Mouse (Mus musculus) heart, embryonic 13.5 days (tissue): ENCODE measurements around the gene Fam160b1. TPM values are rescaled to one million over a fixed set of nuclear protein-coding genes. Genes with fewer than 3 reads are reported as not detected.

ENCODE experiments used
- ATAC-seq: fragments of 200-750 bp; cut with Nextera tagmentation; 2 replicates; pipeline ENCODE4 v1.8.0; 2017; ENCODE audit warnings: moderate TSS enrichment; ENCODE audit not compliant: insufficient number of reproducible peaks, low FRiP score, low TSS enrichment; ENCODE audit errors: extremely low read depth
- H3K27ac ChIP-seq: fragments of 300-500 bp; sonication (generic); replicated peaks from 2 replicates; pipeline ENCODE4 v1.5.1; 2015; ENCODE audit warnings: moderate library complexity, mild to moderate bottlenecking, inconsistent platforms
- H3K27me3 ChIP-seq: fragments of 300-500 bp; sonication (generic); replicated peaks from 2 replicates; pipeline ENCODE4 v1.6.1; 2015; ENCODE audit warnings: mild to moderate bottlenecking, inconsistent platforms
- H3K36me3 ChIP-seq: fragments of 300-500 bp; sonication (generic); 2 replicates; pipeline ENCODE4 v1.6.1; 2015; ENCODE audit warnings: mild to moderate bottlenecking, inconsistent platforms
- H3K4me1 ChIP-seq: fragments of 300-500 bp; sonication (generic); 2 replicates; pipeline ENCODE4 v1.6.1; 2015; ENCODE audit warnings: inconsistent platforms
- H3K4me2 ChIP-seq: fragments of 300-500 bp; sonication (generic); 2 replicates; pipeline ENCODE4 v1.6.1; 2015; ENCODE audit warnings: inconsistent platforms, mild to moderate bottlenecking, moderate library complexity
- H3K4me3 ChIP-seq: fragments of 300-500 bp; sonication (generic); 2 replicates; pipeline ENCODE4 v1.5.1; 2015; ENCODE audit warnings: moderate library complexity, mild to moderate bottlenecking, inconsistent platforms
- H3K9ac ChIP-seq: fragments of 300-500 bp; sonication (generic); 2 replicates; pipeline ENCODE4 v1.6.1; 2015; ENCODE audit warnings: inconsistent platforms, mild to moderate bottlenecking, moderate library complexity
- H3K9me3 ChIP-seq: fragments of 300-500 bp; sonication (generic); 2 replicates; pipeline ENCODE4 v1.6.1; 2016; ENCODE audit warnings: inconsistent platforms
- WGBS: fragments of 180-500 bp; shearing (Covaris S2); methylation state at CpG from one replicate; pipeline ENCODE4 v1.1.7; 2015; ENCODE audit warnings: mixed read lengths; 5-methylcytosine and 5-hydroxymethylcytosine counted together
- polyA plus RNA-seq: library from polyadenylated mRNA; unstranded; fragments of >200 nt; fragmentation: Nextera tagmentation; extraction: Ambion mirVana; gene quantifications from 2 replicates; pipeline ENCODE4 v1.2.1, GENCODE M21; 2015

Fam160b1 gene
- polyA plus RNA-seq, 1 experiment from 2014 or later: 9.9 TPM

DNA sequence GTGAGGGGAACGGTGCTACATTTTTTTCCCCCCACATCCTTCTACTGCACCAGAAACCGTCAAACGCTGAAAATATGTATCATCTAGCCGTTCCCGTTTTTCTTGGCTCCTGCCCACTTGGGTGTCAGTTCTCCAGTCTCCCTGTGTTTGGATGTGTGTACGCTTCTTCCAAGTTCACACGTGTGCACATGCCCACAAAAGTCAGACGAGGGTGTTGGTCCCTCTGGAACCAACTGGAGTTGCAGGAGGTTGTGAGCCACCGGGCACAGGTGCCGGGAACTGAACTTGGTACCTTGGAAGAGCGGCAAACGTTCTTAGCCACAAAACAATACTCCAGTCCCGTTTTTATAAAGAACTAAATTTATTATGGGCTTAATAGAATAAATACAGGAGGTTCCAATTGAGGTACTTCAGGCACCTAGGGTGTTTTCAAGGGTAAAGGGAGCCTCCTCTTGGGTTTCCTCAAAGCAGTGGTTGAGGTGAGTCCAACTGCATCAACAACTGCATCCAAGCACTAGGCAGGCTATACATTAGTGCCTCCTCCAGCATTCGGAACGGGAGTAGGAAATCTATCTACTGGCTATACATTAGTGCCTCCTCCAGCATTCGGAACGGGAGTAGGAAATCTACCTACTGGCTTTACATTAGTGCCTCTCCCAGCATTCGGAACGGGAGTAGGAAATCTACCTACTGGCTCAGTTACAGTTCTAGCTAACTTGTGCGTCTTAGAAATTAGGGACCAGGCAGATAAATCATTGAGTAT is 1.5 kb upstream of the Fam160b1 start:
- H3K4me3 ChIP-seq: peak overlapping the region; percentile 89
- 84% methylated on average over 20 of the region's 20 CpGs for WGBS
- peak overlapping the region; percentile 53 for H3K9ac ChIP-seq
- H3K27me3 ChIP-seq: no peaks in the 10 kb centered on the region
- H3K27ac ChIP-seq: peak overlapping the region; percentile 53; the same call in 1 of the 2 replicates
- H3K4me2 ChIP-seq: peak overlapping the region; percentile 83
- ATAC-seq: no peak
- H3K9me3 ChIP-seq: no peaks in the 10 kb centered on the region
- H3K36me3 ChIP-seq: no peaks in the 10 kb centered on the region
- peaks cover 71% of the 10 kb centered on the region for H3K4me1 ChIP-seq

DNA sequence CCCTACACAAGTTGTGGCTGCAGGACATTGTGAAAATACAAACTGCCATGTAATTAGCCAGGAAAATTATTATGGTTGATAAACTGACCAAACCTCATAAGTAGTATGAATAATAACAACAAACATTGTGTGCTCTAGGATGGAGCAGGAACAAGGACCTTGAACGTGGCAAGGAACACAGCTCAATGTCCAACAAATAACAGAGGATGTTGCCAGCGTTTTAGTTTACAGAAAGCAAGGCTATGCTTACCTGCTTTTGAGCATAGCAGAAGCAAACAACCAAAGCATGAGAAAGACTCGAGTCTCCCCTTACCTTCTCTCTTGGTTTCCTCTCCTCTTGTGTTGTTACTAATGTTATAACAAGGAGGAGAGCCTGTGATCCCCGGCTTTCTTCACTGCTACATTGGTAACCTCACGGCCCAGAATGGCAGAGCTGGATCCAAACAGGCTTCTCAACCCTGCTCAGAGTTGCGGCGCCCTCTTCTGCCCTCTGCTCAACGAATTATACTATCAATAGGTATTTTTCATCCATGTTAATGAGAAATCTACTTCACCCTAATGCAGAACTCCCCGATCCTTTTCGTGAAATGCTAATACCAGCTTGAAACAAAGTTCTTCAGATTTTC is 666 bp upstream of the Fam160b1 start:
- Histone ChIP-seq H3K9ac (peak overlapping the region; percentile 75), H3K27ac (peak overlapping the region; percentile 81), H3K4me3 (peak overlapping the region; percentile 89), H3K27me3 (no peaks in the 10 kb centered on the region), H3K4me1 (peaks cover 79% of the 10 kb centered on the region), H3K9me3 (no peaks in the 10 kb centered on the region), H3K4me2 (peak overlapping the region; percentile 83), H3K36me3 (no peaks in the 10 kb centered on the region)
- no peak for ATAC-seq
- WGBS: 36% methylated on average over 10 of the region's 10 CpGs

DNA sequence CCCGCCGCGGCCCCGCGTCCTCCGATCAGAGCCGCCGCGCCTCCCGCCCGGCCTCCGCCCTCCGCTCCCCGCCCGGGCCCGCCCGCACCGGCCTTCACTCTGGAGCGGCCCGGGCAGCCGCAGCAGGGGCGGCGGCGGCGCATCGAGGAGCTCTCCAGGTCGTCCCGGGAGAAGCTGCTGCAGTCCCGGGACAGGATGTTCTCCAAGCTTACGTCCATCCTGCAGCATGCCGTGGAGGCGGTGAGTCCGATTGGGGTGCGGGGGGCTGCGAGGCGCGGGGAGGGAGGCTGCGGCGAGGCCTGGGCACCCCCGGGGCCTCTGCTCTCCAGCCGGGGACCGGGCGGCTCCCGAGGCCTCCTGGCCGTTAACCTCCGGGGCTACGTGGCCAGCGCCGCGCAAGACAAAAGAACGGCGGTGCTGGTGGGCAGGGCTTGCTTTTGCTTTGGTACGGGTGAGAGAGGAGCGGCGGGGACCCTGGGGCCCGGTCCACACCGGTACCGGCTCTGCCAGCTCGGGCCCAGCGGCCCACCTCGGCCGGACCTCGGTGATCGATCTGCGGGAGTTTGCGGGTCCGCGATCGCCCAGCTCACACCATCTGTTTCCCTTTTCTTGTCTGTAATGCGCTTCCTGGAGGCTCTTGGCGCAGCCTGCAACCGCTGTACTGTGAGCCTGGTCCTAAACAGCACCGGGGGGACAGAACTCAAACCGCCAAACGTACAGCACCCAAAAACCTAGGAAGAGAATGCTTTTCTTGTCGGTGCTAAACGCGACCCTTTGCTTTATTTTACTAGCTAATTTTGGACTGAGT is 855 bp downstream of the Fam160b1 start:
- peak overlapping the region; percentile 83 for H3K4me2 ChIP-seq
- peak overlapping the region; percentile 97 for H3K27ac ChIP-seq
- under 1% methylated on average over 64 of the region's 78 CpGs for WGBS
- peak overlapping the region; percentile 99 for H3K9ac ChIP-seq
- H3K27me3 ChIP-seq: no peaks in the 10 kb centered on the region
- ATAC-seq: peak; percentile 15; the same call in 1 of the 2 replicates
- peaks cover 80% of the 10 kb centered on the region for H3K4me1 ChIP-seq
- no peaks in the 10 kb centered on the region for H3K9me3 ChIP-seq
- H3K4me3 ChIP-seq: peak overlapping the region; percentile 89
- H3K36me3 ChIP-seq: no peaks in the 10 kb centered on the region

DNA sequence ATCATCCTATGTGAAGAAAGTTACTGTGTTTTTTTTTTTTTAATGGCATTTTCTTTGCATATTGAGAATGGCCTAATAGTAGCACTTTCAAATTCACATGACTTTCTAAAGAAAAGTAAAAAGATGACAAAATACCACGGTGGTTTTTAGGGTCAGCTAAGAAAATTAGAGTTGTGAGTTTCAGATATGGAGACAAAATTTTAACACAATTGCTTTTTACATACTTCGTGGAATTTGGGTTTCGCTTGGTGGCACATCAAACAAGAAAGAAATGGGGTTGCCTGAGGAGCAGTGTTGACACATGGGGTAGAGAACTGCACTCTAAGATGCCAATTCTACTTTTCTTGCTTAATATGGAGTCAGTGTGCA is 1.4 kb downstream of the Fam160b1 start:
- Histone ChIP-seq H3K4me2 (peak overlapping the region; percentile 83), H3K4me3 (peak overlapping the region; percentile 89), H3K27ac (peak overlapping the region; percentile 97), H3K27me3 (no peaks in the 10 kb centered on the region), H3K4me1 (peaks cover 83% of the 10 kb centered on the region), H3K36me3 (0 out of 2 replicates have a peak, but pooled peaks cover 3% of the 10 kb centered on the region), H3K9ac (peak overlapping the region; percentile 99), H3K9me3 (no peaks in the 10 kb centered on the region)
- WGBS: 18% methylated on average over 3 of the region's 3 CpGs
- no peak for ATAC-seq

DNA sequence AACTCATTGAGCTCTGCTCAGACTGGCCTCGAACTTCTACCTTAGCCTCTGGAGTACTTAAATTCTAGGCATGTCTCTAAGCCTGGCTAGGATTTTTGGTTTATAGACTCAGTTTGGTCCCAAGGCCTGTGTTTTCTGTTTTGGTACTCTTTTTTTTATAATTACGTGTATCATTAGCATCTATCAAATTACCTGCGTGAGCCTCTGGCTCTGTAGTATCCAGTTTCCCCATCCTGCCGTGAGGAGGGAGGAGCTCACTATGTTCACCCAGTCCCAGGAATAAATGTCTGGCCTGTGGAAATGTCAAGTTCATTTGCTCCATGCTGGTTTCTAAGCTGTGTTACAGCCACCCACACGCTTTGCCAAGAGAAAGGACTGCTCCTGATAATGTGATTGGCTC is 2.1 kb downstream of the Fam160b1 start:
- ATAC-seq: no peak
- Histone ChIP-seq H3K36me3 (0 out of 2 replicates have a peak, but pooled peaks cover 4% of the 10 kb centered on the region), H3K4me2 (peak overlapping the region; percentile 83), H3K9me3 (no peaks in the 10 kb centered on the region), H3K27me3 (no peaks in the 10 kb centered on the region), H3K4me3 (peak overlapping the region; percentile 89), H3K9ac (peak overlapping the region; percentile 72), H3K27ac (peak overlapping the region; percentile 51), H3K4me1 (peaks cover 85% of the 10 kb centered on the region)
- 39% methylated on average over 5 of the region's 5 CpGs for WGBS

DNA sequence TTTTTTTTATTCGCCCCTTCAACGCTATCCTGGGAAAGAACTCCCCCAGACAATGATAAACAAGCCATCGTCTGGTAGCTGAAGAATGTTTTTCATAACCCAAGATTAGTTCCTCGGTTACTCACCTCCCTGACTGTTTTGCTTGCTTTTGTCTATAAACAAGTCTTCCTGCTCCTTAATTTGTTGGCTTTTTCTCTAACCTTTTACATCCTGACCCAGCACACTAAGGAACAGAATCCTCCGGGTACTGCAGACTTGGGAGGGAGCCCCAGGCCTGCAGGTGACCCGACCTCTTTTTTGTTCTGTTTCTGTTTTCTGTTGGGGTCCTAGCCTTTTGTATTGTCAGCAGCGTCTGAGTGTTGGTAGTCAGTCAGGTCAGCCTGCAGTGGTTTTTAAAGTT is 2.6 kb downstream of the Fam160b1 start:
- H3K27me3 ChIP-seq: no peaks in the 10 kb centered on the region
- H3K4me2 ChIP-seq: peak overlapping the region; percentile 83
- H3K36me3 ChIP-seq: 0 out of 2 replicates have a peak, but pooled peaks cover 4% of the 10 kb centered on the region
- H3K9ac ChIP-seq: peak overlapping the region; percentile 72
- no peak for ATAC-seq
- no peaks in the 10 kb centered on the region for H3K9me3 ChIP-seq
- peak overlapping the region; percentile 89 for H3K4me3 ChIP-seq
- WGBS: 28% methylated on average over 7 of the region's 7 CpGs
- H3K27ac ChIP-seq: peak overlapping the region; percentile 51
- H3K4me1 ChIP-seq: peaks cover 85% of the 10 kb centered on the region

DNA sequence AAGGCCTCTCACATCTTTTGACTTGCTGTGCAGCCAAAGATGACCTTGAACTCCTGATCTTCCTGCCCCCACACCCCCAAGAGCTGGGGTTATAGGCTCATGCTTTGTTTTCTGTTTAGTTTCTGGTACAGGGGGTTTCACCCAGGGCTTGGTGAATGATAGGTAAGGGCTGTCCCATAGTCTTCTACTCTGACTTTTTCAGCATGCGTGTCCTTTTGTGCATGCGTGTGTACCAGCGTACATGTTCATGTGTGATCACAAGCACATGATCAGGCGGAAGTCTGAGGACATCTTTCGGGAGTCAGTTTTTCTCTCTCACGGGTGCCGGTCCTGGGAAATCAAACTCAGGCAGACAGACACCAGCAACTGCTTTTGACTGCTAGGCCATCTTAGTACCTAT is 3.1 kb downstream of the Fam160b1 start:
- 90% methylated on average over 7 of the region's 7 CpGs for WGBS
- H3K4me3 ChIP-seq: peak overlapping the region; percentile 89; the same call in 1 of the 2 replicates
- no peak for ATAC-seq
- H3K9ac ChIP-seq: peak overlapping the region; percentile 72
- no peaks in the 10 kb centered on the region for H3K27me3 ChIP-seq
- no peaks in the 10 kb centered on the region for H3K9me3 ChIP-seq
- H3K36me3 ChIP-seq: peaks cover 7% of the 10 kb centered on the region
- peaks cover 85% of the 10 kb centered on the region for H3K4me1 ChIP-seq
- H3K4me2 ChIP-seq: peak overlapping the region; percentile 83
- H3K27ac ChIP-seq: peak overlapping the region; percentile 29; the same call in 1 of the 2 replicates

DNA sequence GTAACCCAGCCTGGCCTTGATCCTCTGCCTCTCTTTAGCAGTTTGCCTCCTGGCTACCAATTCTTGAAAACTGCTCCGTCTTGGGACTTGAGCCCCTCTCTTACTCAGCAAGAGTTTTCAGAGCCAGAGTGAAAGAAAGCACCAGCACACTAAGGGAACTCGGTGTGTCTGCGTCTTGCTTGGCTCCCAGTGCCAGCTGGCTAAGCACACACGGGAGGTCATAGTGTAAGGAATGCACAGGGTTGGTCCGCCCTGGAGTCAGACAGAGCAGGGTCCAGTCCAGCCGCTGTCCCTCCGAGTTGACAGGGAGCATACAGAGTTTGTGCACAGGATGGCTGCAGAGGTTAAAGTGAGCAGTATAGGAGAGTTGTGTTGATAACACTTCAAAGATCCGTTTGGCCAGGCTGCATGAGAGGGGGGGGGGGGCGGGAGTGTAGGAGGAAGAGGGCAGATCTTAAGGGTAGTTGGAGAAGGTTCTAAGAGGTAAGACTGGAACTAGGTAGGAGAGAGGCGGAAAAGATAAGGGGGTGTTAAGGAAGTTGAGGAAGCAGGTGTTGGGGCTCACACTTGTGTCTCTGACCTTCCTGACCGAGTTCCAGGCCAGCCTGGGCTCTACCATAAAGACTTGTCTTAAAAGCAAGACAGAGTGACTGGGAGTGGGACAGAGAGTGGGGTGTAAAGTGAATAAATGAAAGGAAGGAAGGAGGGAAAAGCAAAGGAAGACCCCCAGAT is 4.6 kb downstream of the Fam160b1 start:
- Histone ChIP-seq H3K36me3 (peaks cover 22% of the 10 kb centered on the region), H3K27ac (peak overlapping the region; percentile 81), H3K27me3 (no peaks in the 10 kb centered on the region), H3K9ac (peak overlapping the region; percentile 65), H3K4me3 (peak overlapping the region; percentile 13; the same call in 1 of the 2 replicates), H3K4me2 (peak overlapping the region; percentile 56), H3K4me1 (peaks cover 73% of the 10 kb centered on the region), H3K9me3 (no peaks in the 10 kb centered on the region)
- no peak for ATAC-seq
- 14% methylated on average over 11 of the region's 11 CpGs for whole genome bisulfite sequencing

DNA sequence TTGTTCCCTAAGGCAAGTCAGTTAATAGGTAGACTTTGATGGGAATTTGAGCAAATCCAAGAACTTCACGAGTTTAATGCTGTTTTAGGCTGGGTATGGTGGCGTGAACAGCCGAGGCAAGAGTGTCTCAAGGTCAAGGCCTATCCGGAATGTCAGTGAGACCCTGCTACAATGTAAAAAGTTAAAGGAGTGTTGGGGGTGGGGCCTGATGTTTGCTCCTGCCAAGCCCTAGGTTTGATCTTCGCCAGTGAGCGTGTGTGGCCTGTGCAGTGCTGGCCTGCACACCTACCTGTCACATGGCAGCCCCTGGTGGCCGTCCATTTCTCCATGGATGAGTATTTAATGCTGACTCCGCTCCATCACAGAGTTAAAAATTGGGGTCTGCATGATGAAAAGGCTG is 5.5 kb downstream of the Fam160b1 start:
- no peak overlapping the region for H3K4me3 ChIP-seq
- no peaks in the 10 kb centered on the region for H3K27me3 ChIP-seq
- ATAC-seq: no peak
- H3K9me3 ChIP-seq: no peaks in the 10 kb centered on the region
- peak overlapping the region; percentile 56 for H3K4me2 ChIP-seq
- WGBS: 45% methylated on average over 8 of the region's 8 CpGs
- peaks cover 31% of the 10 kb centered on the region for H3K36me3 ChIP-seq
- H3K9ac ChIP-seq: 0 out of 2 replicates have a peak overlapping the region, but pooled peaks have one; percentile 1
- H3K4me1 ChIP-seq: peaks cover 72% of the 10 kb centered on the region
- H3K27ac ChIP-seq: peak overlapping the region; percentile 81

DNA sequence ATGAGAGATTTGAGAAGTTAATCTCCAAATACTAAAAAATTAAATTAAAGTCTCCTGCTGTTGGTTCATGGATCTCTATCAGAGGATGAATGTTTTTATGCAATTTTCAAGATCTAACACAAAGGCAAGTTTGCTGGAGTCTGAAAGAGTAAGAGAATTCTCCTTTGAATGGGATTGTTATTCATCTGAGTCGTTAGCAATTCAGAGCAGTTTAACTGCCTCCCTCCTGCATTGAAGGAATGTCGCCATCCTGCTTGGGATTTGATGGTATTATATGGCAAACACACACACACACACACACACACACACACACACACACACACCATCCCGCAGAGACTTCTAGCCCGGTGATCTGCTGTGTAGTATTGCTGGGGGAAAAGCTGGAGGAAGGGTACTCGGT is 6.1 kb downstream of the Fam160b1 start:
- peak overlapping the region; percentile 56; the same call in 1 of the 2 replicates for H3K4me2 ChIP-seq
- no peaks in the 10 kb centered on the region for H3K27me3 ChIP-seq
- no peaks in the 10 kb centered on the region for H3K9me3 ChIP-seq
- no peak overlapping the region for H3K4me3 ChIP-seq
- H3K27ac ChIP-seq: peak overlapping the region; percentile 81; the same call in 1 of the 2 replicates
- peaks cover 38% of the 10 kb centered on the region for H3K36me3 ChIP-seq
- ATAC-seq: no peak
- H3K4me1 ChIP-seq: peaks cover 72% of the 10 kb centered on the region
- no peak overlapping the region for H3K9ac ChIP-seq
- WGBS: 71% methylated on average over 5 of the region's 5 CpGs
